In the genomic region with DNA sequence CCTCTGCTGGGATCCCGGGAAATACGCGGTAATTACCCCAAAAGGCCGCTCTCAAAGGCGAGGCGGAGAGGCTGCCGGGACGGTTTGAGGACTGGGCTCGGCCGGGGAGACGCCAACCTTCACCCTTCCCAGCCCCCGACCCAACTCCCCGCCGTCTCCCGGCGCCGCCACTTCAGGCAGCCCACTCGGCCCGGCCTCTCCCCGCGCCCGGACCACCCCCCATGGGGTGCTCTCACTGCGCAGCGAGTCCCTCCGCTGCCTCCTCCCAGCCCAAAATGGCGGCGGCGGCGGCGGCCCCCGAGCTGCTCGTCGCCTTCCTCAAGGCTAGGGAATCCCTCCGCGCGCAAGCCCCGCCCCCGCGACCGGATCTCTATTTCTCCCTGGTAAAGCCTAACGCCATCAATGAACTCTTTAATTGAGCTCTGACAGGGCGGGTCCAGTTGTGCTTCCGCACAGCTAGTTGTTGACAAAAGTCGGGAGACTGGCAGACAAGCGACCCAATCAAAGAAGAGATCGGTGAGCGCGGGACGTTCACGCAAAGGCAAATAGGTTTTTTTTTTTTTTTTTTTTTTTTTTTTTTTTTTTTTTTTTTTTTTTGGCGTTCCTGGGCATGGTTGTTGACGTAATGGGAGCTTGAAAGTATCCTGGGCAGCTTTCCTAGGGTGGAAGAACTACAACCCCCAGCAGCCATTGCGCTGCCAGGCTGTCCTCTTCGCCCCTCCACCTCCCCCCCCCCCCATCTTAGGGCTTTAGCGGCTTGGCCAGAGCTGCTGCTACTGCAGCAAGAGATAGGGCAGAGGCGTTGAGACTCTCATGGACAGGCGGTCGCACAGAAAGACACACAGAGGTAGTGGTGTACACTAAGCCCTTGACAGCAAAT, we compare ENCODE assay signal across 8 mouse cellular contexts. TPM values are rescaled to one million over a fixed set of nuclear protein-coding genes. Genes with fewer than 3 reads are reported as not detected.
A peak's percentile ranks its signal among the peaks of the same experiment; 100 is the strongest.
DNase-seq lines count a peak whose midpoint lies in the region; ATAC-seq lines count a peak whose summit lies in the region.

No protein-coding gene starts in this region.

- ATAC-seq in heart, embryonic 13.5 days (ENCODE audit: extremely low read depth, insufficient number of reproducible peaks, low FRiP score, low TSS enrichment): peak; percentile 86
- ATAC-seq in liver, embryonic 12.5 days: peak; percentile 86
- peak; percentile 93 for ATAC-seq in stomach, embryonic 15.5 days (ENCODE audit: insufficient read depth, low FRiP score, low read depth)

- H3K9ac ChIP-seq in heart, embryonic 13.5 days: peak overlapping the region; percentile 100
- H3K9ac ChIP-seq in liver, embryonic 12.5 days: peak overlapping the region; percentile 100
- H3K9ac ChIP-seq in stomach, embryonic 15.5 days: peak overlapping the region; percentile 99

- no peaks in the 10 kb centered on the region for H3K9me3 ChIP-seq in heart, embryonic 13.5 days
- no peaks in the 10 kb centered on the region for H3K9me3 ChIP-seq in liver, embryonic 12.5 days (replicated peaks)
- H3K9me3 ChIP-seq in stomach, embryonic 15.5 days: no peaks in the 10 kb centered on the region

- peak; percentile 100 for DNase-seq in CD4-positive, CD25-positive, alpha-beta regulatory T cell, adult 2 months (ENCODE audit: low read depth, low spot score)
- DNase-seq in fat pad, adult 2 months (ENCODE audit: extremely low read depth, low read depth, low spot score): peak; percentile 99
- DNase-seq in kidney, postnatal 10 days: peak; percentile 100
- peak; percentile 99 to 100 for DNase-seq in natural killer cell, adult 2 months (ENCODE audit: low spot score in 2 of 2)

- H3K27me3 ChIP-seq in heart, embryonic 13.5 days (replicated peaks): no peaks in the 10 kb centered on the region
- no peaks in the 10 kb centered on the region for H3K27me3 ChIP-seq in liver, embryonic 12.5 days (replicated peaks)
- H3K27me3 ChIP-seq in stomach, embryonic 15.5 days (replicated peaks): no peaks in the 10 kb centered on the region

- WGBS in heart, embryonic 13.5 days: under 1% methylated on average over 58 of the region's 58 CpGs
- under 1% methylated on average over 56 of the region's 58 CpGs for WGBS in liver, embryonic 12.5 days (ENCODE audit: insufficient replicate concordance)
- under 1% methylated on average over 48 of the region's 58 CpGs for WGBS in stomach, embryonic 15.5 days

- H3K4me1 ChIP-seq in brown adipose tissue, adult 24 weeks (ENCODE audit: control insufficient read depth, insufficient read depth, insufficient read length, low read length): peaks cover 7% of the 10 kb centered on the region
- H3K4me1 ChIP-seq in heart, embryonic 13.5 days: peaks cover 54% of the 10 kb centered on the region
- H3K4me1 ChIP-seq in liver, embryonic 12.5 days: peaks cover 61% of the 10 kb centered on the region
- peaks cover 24% of the 10 kb centered on the region for H3K4me1 ChIP-seq in stomach, embryonic 15.5 days

- H3K4me3 ChIP-seq in brown adipose tissue, adult 24 weeks (ENCODE audit: insufficient read depth, low read depth, low read length): peak overlapping the region; percentile 81
- H3K4me3 ChIP-seq in heart, embryonic 13.5 days: peak overlapping the region; percentile 98
- peak overlapping the region; percentile 97 for H3K4me3 ChIP-seq in liver, embryonic 12.5 days
- H3K4me3 ChIP-seq in stomach, embryonic 15.5 days (replicated peaks): peak overlapping the region; percentile 92

- peaks cover 2% of the 10 kb centered on the region; the same call in 1 of the 2 replicates for H3K36me3 ChIP-seq in heart, embryonic 13.5 days
- H3K36me3 ChIP-seq in liver, embryonic 12.5 days: peaks cover 4% of the 10 kb centered on the region; the same call in 1 of the 2 replicates
- no peaks in the 10 kb centered on the region for H3K36me3 ChIP-seq in stomach, embryonic 15.5 days

- peak overlapping the region; percentile 88 for H3K4me2 ChIP-seq in heart, embryonic 13.5 days
- H3K4me2 ChIP-seq in liver, embryonic 12.5 days: peak overlapping the region; percentile 81
- H3K4me2 ChIP-seq in stomach, embryonic 15.5 days: peak overlapping the region; percentile 70

- peak overlapping the region; percentile 97 for H3K27ac ChIP-seq in brown adipose tissue, adult 24 weeks (replicated peaks; ENCODE audit: low read depth, low read length)
- peak overlapping the region; percentile 100 for H3K27ac ChIP-seq in heart, embryonic 13.5 days (replicated peaks)
- peak overlapping the region; percentile 96 for H3K27ac ChIP-seq in liver, embryonic 12.5 days
- H3K27ac ChIP-seq in stomach, embryonic 15.5 days: peak overlapping the region; percentile 97

RNA-seq across cellular contexts. Expression of gene Hexim2, which starts 0.6 kb away (rescaled TPM):
- polyA plus RNA-seq in brown adipose tissue, adult 24 weeks (2012; ENCODE audit: insufficient read depth, insufficient read length, missing spikeins): 3.2 and 4.2 TPM in 2 replicates
- 5.7 and 6.2 TPM in 2 replicates for polyA plus RNA-seq in heart, embryonic 13.5 days (2015; fragmentation: Nextera tagmentation; extraction: Ambion mirVana)
- polyA plus RNA-seq in liver, embryonic 12.5 days (2016; fragmentation: Nextera tagmentation; extraction: Ambion mirVana): 9.5 and 10.0 TPM in 2 replicates
- 6.8 and 8.7 TPM in 2 replicates for polyA plus RNA-seq in stomach, embryonic 15.5 days (2015; fragmentation: Nextera tagmentation; extraction: Ambion mirVana)

RNA-seq across cellular contexts. Expression of gene Hexim1, which starts 16.8 kb away (rescaled TPM):
- polyA plus RNA-seq in brown adipose tissue, adult 24 weeks (2012; ENCODE audit: insufficient read depth, insufficient read length, missing spikeins): 36.0 and 40.8 TPM in 2 replicates
- 2.8 and 3.0 TPM in 2 replicates for polyA plus RNA-seq in heart, embryonic 13.5 days (2015; fragmentation: Nextera tagmentation; extraction: Ambion mirVana)
- polyA plus RNA-seq in liver, embryonic 12.5 days (2016; fragmentation: Nextera tagmentation; extraction: Ambion mirVana): 2.4 and 3.0 TPM in 2 replicates
- 5.1 and 5.4 TPM in 2 replicates for polyA plus RNA-seq in stomach, embryonic 15.5 days (2015; fragmentation: Nextera tagmentation; extraction: Ambion mirVana)

RNA-seq across cellular contexts. Expression of gene Acbd4, which starts 31.3 kb away (rescaled TPM):
- polyA plus RNA-seq in brown adipose tissue, adult 24 weeks (2012; ENCODE audit: insufficient read depth, insufficient read length, missing spikeins): 95.3 and 183 TPM in 2 replicates
- 12.0 and 14.3 TPM in 2 replicates for polyA plus RNA-seq in heart, embryonic 13.5 days (2015; fragmentation: Nextera tagmentation; extraction: Ambion mirVana)
- polyA plus RNA-seq in liver, embryonic 12.5 days (2016; fragmentation: Nextera tagmentation; extraction: Ambion mirVana): 40.6 and 46.1 TPM in 2 replicates
- polyA plus RNA-seq in stomach, embryonic 15.5 days (2015; fragmentation: Nextera tagmentation; extraction: Ambion mirVana): 19.2 and 23.7 TPM in 2 replicates

RNA-seq across cellular contexts. Expression of gene Plcd3, which starts 31.4 kb away (rescaled TPM):
- polyA plus RNA-seq in brown adipose tissue, adult 24 weeks (2012; ENCODE audit: insufficient read depth, insufficient read length, missing spikeins): 6.1 and 6.2 TPM in 2 replicates
- 7.8 and 8.7 TPM in 2 replicates for polyA plus RNA-seq in heart, embryonic 13.5 days (2015; fragmentation: Nextera tagmentation; extraction: Ambion mirVana)
- 0.74 and 0.79 TPM in 2 replicates for polyA plus RNA-seq in liver, embryonic 12.5 days (2016; fragmentation: Nextera tagmentation; extraction: Ambion mirVana)
- polyA plus RNA-seq in stomach, embryonic 15.5 days (2015; fragmentation: Nextera tagmentation; extraction: Ambion mirVana): 3.5 and 3.6 TPM in 2 replicates

RNA-seq across cellular contexts. Expression of gene Fmnl1, which starts 38.1 kb away (rescaled TPM):
- polyA plus RNA-seq in brown adipose tissue, adult 24 weeks (2012; ENCODE audit: insufficient read depth, insufficient read length, missing spikeins): 2.8 and 3.8 TPM in 2 replicates
- polyA plus RNA-seq in heart, embryonic 13.5 days (2015; fragmentation: Nextera tagmentation; extraction: Ambion mirVana): 2.0 and 2.6 TPM in 2 replicates
- polyA plus RNA-seq in liver, embryonic 12.5 days (2016; fragmentation: Nextera tagmentation; extraction: Ambion mirVana): 5.2 and 5.7 TPM in 2 replicates
- polyA plus RNA-seq in stomach, embryonic 15.5 days (2015; fragmentation: Nextera tagmentation; extraction: Ambion mirVana): 3.8 and 4.0 TPM in 2 replicates

Comparison
In these comparisons a context has a peak if more than half of its experiments do, and no peak if none do; other contexts are left out.
1. Peak in every context shown above with its lines: DNase-seq, ATAC-seq, H3K4me3 ChIP-seq and H3K27ac ChIP-seq.